Mouse (Mus musculus) heart, adult 8-10 months (tissue): ENCODE measurements at regions not wholly inside any gene's neighbourhood (a gene's known extent, or its start where the extent isn't known, plus 50 kb on each side); places are given as distances from the start of the nearest gene placed in this dataset.

Experiments used
- DNase-seq: peaks from one replicate; pipeline ENCODE4 v3.0.0; 2022; ENCODE audit warnings: low spot score

- no peak for DNase-seq
Measured at GRCm38 (mm10) chr2:74106472-74106871, 195.3 kb upstream of the Atp5g3 start.

GRCm38 (mm10) chr2:74099671-74100372 is 188.7 kb upstream of the Atp5g3 start:
- no peak for DNase-seq

- no peak for DNase-seq
Measured at GRCm38 (mm10) chr2:74096809-74097208, 185.7 kb upstream of the Atp5g3 start.

- no peak for DNase-seq
Measured at GRCm38 (mm10) chr2:74093494-74093893, 182.4 kb upstream of the Atp5g3 start.

- no peak for DNase-seq
Measured at GRCm38 (mm10) chr2:74087375-74087774, 176.2 kb upstream of the Atp5g3 start.

- no peak for DNase-seq
Measured at GRCm38 (mm10) chr2:74084971-74085370, 173.8 kb upstream of the Atp5g3 start.

- no peak for DNase-seq
Measured at GRCm38 (mm10) chr2:74076774-74077173, 165.6 kb upstream of the Atp5g3 start.

- DNase-seq: no peak
Measured at GRCm38 (mm10) chr2:74075566-74075965, 164.4 kb upstream of the Atp5g3 start.

- DNase-seq: no peak
Measured at GRCm38 (mm10) chr2:74073396-74073795, 162.3 kb upstream of the Atp5g3 start.

GRCm38 (mm10) chr2:74066652-74067051 is 155.5 kb upstream of the Atp5g3 start:
- peak; percentile 32 for DNase-seq

GRCm38 (mm10) chr2:74064369-74064768 is 153.2 kb upstream of the Atp5g3 start:
- DNase-seq: no peak

- DNase-seq: no peak
Measured at GRCm38 (mm10) chr2:74063777-74064176, 152.7 kb upstream of the Atp5g3 start.

- no peak for DNase-seq
Measured at GRCm38 (mm10) chr2:74063302-74063701, 152.2 kb upstream of the Atp5g3 start.

- no peak for DNase-seq
Measured at GRCm38 (mm10) chr2:74042430-74042829, 131.3 kb upstream of the Atp5g3 start.

GRCm38 (mm10) chr2:74039580-74039979 is 128.5 kb upstream of the Atp5g3 start:
- DNase-seq: no peak

- DNase-seq: peak; percentile 26
Measured at GRCm38 (mm10) chr2:74036043-74036442, 124.9 kb upstream of the Atp5g3 start.

- DNase-seq: no peak
Measured at GRCm38 (mm10) chr2:74032177-74033021, 121.3 kb upstream of the Atp5g3 start.

GRCm38 (mm10) chr2:74029938-74030337 is 118.8 kb upstream of the Atp5g3 start:
- DNase-seq: no peak

- no peak for DNase-seq
Measured at GRCm38 (mm10) chr2:74027404-74028104, 116.4 kb upstream of the Atp5g3 start.

GRCm38 (mm10) chr2:74015146-74015545 is 104.0 kb upstream of the Atp5g3 start:
- no peak for DNase-seq

GRCm38 (mm10) chr2:74014201-74014600 is 103.1 kb upstream of the Atp5g3 start:
- no peak for DNase-seq

- peak; percentile 18 for DNase-seq
Measured at GRCm38 (mm10) chr2:73998531-73998930, 87.4 kb upstream of the Atp5g3 start.
